Mouse (Mus musculus): ENCODE data around the gene Rap1gap2.

The Rap1gap2 gene

DNA sequence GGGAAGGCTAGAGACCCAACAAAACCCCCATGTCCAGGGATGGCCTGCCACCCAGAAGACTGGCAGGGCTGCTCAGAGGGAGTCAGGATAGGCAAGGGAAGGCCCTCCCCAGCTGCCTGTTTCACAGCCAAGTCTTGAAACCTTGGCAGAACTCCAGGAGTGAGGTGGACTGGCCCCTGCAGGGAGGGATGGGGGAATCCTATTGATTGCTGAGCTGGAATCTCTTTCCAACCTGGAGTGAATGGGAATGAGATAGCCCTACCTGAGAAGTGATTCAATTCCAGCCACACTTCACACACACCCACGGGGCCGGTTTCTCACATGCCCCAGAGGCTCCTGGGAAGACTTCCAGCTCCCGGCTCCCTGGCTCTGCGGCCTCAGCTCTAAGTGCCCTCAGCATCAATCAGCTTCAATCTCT lies 200.9 kb downstream of the Rap1gap2 start:
- DNase-seq (ENCODE audit: low spot score) = no peak

- DNase-seq (ENCODE audit: low spot score) = no peak
These were observed 201.3 kb downstream of the Rap1gap2 start for GRCm38 (mm10) chr11:74409447-74409754.

DNA sequence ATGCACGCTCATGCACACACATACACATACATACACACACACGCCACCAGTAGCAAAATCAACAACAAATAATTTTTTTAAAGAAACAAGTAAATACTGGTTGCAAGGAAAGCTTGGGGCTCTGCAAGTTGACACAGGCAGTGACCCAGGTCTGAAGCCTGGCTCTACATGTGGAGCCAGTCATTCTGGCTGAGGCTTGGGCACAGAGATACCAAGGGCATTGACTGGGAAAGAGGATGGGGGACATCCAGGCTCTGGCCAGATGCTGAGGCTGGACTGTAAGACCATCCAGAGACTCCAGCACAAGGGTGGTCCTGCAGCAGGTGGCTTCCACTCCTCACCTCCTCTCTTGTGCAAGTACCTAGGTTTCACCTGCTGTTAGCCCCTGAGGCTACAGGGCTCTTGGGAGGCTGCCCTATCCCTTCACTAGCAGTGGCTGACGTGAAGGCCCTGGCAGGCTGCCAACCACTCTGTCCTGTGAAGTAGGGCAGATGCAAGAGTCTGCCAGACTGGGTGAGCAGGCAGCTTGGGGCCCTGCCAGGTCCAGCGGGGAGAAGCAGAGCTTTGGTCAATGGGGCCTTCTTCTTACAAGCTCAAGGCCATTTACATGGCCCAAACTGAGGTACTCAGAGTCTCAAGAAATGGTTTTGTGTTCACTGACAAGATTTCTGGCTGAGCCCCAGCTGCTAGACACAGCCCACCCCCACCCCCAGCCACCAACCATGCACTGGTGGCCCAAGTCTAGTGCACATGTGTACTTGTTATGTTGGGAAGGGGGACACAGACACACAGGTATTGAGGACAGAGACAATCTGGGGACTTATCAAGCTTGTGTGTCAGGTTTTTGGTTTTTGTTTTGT lies 201.9 kb downstream of the Rap1gap2 start:
- DNase-seq (ENCODE audit: low spot score) = peak; percentile 77

- DNase-seq (ENCODE audit: low spot score) = no peak
These were observed 205.5 kb downstream of the Rap1gap2 start for GRCm38 (mm10) chr11:74405201-74405600.

GRCm38 (mm10) chr11:74404216-74404615 lies 206.5 kb downstream of the Rap1gap2 start:
- DNase-seq (ENCODE audit: low spot score) = no peak

DNA sequence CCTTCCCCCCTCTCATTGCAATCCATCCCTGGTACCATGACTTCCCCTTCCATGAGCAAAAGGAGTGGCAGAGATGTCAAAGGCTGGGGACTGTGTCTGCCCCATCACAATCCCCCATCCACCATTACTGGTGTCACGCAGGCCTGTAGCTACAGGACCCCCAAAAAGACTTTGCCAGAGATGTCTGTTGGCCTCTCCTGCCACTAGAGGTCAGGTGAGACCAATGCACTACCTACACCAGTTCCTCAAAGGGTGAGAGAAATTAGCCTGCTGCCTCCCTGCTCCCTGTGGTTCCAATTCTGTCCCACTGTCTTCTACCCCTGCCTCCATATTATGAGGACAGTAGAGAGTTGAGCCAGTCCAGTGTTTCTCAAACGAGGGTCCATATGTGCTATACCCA lies 208.6 kb downstream of the Rap1gap2 start:
- no peak for DNase-seq (ENCODE audit: low spot score)

DNA sequence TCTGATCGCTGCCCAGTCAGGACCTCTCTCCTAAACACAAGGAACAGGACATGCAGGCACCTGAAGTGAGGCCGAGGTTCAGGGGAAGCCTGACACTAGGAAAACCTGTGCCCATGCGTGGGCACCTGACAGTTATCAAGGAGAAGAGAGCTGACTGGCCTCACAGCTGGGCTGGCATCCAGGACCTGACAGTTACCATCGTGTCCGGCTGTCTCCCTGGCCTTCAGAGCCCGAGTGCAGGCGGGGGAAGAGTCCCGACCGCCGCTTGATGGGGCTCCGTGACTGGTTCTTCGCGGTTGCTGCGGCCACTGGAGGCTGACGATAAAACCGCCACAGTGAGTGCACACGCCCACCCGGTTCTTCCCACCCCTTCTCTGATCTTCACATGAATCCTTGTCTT lies 215.1 kb downstream of the Rap1gap2 start:
- DNase-seq (ENCODE audit: low spot score) = no peak

GRCm38 (mm10) chr11:74393489-74393888 lies 217.2 kb downstream of the Rap1gap2 start:
- DNase-seq (ENCODE audit: low spot score) = peak; percentile 24

GRCm38 (mm10) chr11:74392903-74393302 lies 217.8 kb downstream of the Rap1gap2 start:
- no peak for DNase-seq (ENCODE audit: low spot score)

DNA sequence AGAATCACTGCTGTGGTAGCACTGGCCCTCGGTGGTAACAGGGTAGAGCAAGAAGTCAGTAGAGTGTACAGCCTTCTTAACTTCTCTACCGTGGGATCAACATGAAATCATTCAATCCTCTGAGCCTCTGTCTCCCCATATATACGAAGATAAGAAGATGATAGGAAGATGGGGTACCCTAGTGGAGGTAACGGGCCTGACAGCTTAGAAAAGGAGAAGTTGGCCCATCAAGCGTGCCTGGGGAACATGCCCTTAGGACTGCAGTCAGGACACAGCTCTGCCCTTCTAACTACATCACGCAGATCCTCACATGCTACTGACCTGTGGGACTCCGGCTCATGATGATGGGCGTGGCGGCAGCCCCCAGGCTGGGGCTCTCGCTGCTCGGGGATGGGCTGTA lies 218.8 kb downstream of the Rap1gap2 start:
- DNase-seq (ENCODE audit: low spot score) = no peak

GRCm38 (mm10) chr11:74387203-74387602 lies 223.5 kb downstream of the Rap1gap2 start:
- DNase-seq (ENCODE audit: low spot score) = no peak

GRCm38 (mm10) chr11:74385674-74386073 lies 225.0 kb downstream of the Rap1gap2 start:
- no peak for DNase-seq (ENCODE audit: low spot score)

DNA sequence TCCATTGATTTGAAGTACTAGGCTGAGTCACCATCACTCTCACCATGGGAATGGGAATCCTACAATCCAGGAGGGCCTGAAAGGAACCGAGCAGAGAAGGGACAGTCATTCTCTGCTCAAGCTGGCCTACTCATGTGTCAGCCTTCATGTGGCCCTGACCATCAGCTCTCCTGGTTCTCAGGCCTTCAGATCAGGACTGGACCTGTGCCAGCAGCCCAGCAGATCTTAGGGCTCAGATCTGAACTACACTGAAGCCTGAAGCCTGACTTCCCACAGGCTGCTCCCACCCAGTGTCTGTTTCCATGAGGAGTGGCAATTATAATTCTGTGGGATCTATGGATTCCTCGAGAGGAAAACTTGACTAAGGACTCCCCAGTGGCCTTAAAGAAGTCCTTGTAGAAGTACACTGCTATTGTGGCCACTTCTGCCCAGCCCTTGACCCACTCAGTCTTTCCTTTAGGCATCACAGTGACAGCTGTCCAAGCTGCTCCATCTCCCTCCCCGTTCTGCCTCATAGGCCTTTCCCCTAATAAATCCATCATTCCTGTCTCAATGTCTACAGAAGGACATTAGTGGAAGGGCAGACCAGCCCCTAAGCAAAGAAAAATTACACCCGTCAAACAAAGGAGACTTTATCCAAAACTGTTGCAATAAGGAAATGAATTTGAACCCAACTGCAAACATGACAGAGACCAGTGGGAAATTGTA lies 231.4 kb downstream of the Rap1gap2 start:
- no peak for DNase-seq (ENCODE audit: low spot score)

GRCm38 (mm10) chr11:74376847-74377246 lies 233.9 kb downstream of the Rap1gap2 start:
- peak; percentile 51 for DNase-seq (ENCODE audit: low spot score)

DNA sequence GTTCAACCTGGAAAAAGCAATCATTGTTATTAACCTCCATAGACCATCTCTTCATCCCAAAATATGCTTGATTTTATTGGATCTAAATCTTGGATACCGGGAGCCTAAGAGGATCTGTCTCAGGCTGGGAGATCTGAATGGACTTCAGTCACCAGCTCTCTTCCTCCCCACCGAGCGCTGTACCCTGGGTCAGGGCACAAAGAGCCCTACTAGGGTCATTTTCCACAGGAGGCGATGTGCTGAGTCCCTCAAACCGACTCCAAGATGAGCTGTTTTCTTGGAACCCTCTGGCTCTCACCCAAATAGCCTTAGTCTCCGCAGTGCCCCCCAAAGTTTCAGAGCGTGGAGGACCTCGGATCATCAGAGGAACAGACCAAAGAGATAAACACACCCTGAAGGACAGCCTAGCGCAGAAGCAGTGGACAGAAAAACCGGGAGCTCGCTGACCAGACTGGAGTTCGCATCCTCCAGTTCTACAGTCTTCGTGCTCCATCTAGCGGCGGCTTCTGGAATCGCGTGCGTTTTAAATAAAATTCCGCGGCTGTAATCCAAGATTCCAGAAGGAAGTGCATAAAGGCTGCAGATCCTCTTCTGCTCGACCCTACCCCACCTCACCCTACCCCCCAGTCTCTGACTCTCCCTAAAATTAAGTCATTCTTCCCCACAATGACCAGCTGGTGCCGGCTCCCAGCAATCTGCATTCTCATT lies 239.2 kb downstream of the Rap1gap2 start:
- DNase-seq (ENCODE audit: low spot score) = no peak

GRCm38 (mm10) chr11:74361769-74362168 lies 248.9 kb downstream of the Rap1gap2 start, which contains the start of gene Olfr412:
Gene Olfr412 (plus strand): TSS chr11:74362069.
- no peak for DNase-seq (ENCODE audit: low spot score)

DNA sequence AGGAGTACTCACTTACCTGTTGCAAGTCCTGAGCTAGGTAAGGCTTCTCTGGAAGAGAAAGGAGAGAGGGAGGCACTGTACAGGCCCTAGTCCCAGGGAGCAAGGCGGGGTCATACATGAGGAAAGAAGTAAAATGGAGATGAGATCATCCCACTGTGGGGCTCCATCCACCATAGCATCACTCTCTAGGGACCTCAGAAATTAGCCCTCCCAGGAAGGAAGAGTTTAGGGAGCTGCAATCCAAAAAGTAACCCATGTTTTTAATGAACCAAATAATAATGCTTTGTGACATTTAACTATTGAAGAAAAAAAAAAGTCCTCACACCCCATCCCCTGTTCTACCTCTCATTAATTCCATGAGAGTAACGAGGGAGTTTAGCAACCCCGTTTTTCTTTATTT lies 258.2 kb downstream of the Rap1gap2 start, which contains the start of gene Olfr411:
Olfr411 (minus strand) TSS at position 101 of the 400 bp plus-strand sequence.
- no peak for DNase-seq (ENCODE audit: low spot score)

- no peak for DNase-seq (ENCODE audit: low spot score)
These were observed 272.8 kb downstream of the Rap1gap2 start, which contains the start of gene Olfr410 for GRCm38 (mm10) chr11:74337931-74338330. Gene Olfr410 (minus strand): TSS chr11:74338031.
